Mouse (Mus musculus): ENCODE results near the gene Ngef. TPM values are rescaled to one million over a fixed set of nuclear protein-coding genes. Genes with fewer than 3 reads are reported as not detected.
"Not testable (repeated sequence)": the region's sequence is repeated elsewhere in the genome, so short reads cannot be mapped to it uniquely, and the experiment has no call there.

Gene Ngef
- total RNA-seq, 1 experiment, result 1.2 TPM

DNA sequence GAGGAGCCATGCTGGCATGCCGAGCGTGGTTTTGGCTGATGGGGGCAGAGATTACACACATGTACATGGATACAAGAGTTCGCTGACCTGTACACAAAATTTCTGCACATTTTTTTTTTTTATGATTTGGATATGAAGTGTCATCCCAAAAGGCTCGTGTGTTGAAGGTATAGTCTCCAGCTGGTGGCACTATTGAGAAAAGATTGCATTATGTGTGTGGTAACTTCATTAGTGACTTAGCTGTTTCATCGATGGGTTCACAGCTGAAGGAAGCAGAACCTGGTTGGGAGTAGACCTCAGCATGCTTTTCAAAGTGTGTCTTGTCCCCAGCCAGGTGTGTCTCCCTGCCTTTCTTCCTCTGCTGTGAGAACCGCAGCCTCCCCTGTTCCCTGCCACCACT lies 105.3 kb downstream of the Ngef start:
- TF ChIP-seq MAFK (IDR thresholded peaks at IDR 0.05; ENCODE audit: insufficient read depth, low read depth, low read length), result no peak
- TF ChIP-seq ZC3H11A (IDR thresholded peaks at IDR 0.05; ENCODE audit: borderline replicate concordance, low read depth, low read length), result no peak
- no peak for TF ChIP-seq CHD2 (IDR thresholded peaks at IDR 0.05; ENCODE audit: low read depth, low read length)
- in situ Hi-C loops (cut with MboI; ENCODE audit: low sequenced_read_pairs in 2 of 2, unreplicated experiment in 2 of 2), result no loop called here

DNA sequence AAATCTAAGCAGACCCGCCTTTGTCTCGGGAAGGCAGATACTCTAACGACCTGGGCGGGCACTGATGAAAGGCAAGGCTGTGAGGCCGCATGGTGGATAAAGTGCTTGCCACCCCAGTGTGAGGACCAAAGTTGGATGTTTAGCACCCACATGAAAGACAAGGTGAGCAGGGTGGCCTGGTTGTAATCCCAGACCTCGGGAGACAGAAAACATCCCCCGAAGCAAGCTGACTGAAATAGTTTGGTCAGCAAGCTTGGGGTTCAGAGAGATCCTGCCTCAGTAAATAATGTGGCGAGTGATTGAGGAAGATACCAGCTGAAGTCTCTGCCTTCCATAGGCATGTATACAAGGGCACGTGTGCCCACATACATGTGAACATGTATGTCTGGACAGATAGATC lies 106.2 kb downstream of the Ngef start:
- H3K9ac ChIP-seq (ENCODE audit: insufficient read depth, low read depth, low read length, poor library complexity, severe bottlenecking), result no peak overlapping the region
- TF ChIP-seq MAFK (IDR thresholded peaks at IDR 0.05; ENCODE audit: insufficient read depth, low read depth, low read length) (no peak), CHD2 (IDR thresholded peaks at IDR 0.05; ENCODE audit: low read depth, low read length) (no peak), ZNF384 (IDR thresholded peaks at IDR 0.05; ENCODE audit: low read depth, low read length) (no peak), HCFC1 (IDR thresholded peaks at IDR 0.05; ENCODE audit: borderline replicate concordance, insufficient read depth, low read length) (no peak), ZC3H11A (IDR thresholded peaks at IDR 0.05; ENCODE audit: borderline replicate concordance, low read depth, low read length) (no peak)
- H3K4me3 ChIP-seq (ENCODE audit: insufficient read depth in 1 of 2, low read depth in 1 of 2, low read length in 2 of 2, poor library complexity in 1 of 2, severe bottlenecking in 1 of 2), result no peak overlapping the region
- H3K27ac ChIP-seq (ENCODE audit: insufficient read depth, low read depth, low read length, poor library complexity, severe bottlenecking), result no peak overlapping the region
- no peaks in the 10 kb centered on the region for H3K9me3 ChIP-seq (ENCODE audit: control insufficient read depth, insufficient read depth, low read depth, low read length)
- in situ Hi-C loops (cut with MboI; ENCODE audit: low sequenced_read_pairs in 2 of 2, unreplicated experiment in 2 of 2), result no loop called here
- H3K36me3 ChIP-seq (ENCODE audit: control insufficient read depth, insufficient read depth, low read length, poor library complexity, severe bottlenecking), result no peaks in the 10 kb centered on the region
- peaks cover 0 to 2% of the 10 kb centered on the region in 2 experiments; a peak in 1 of 4 replicates for H3K4me1 ChIP-seq (ENCODE audit: control insufficient read depth in 2 of 2, insufficient read depth in 2 of 2, low read length in 2 of 2, poor library complexity in 1 of 2)
- DNase-seq (ENCODE audit: low read depth, low spot score), result no peak

More for the DNA sequence above, 105.3 kb downstream of the Ngef start:
- Histone ChIP-seq H3K4me3 (ENCODE audit: insufficient read depth in 1 of 2, low read depth in 1 of 2, low read length in 2 of 2, poor library complexity in 1 of 2, severe bottlenecking in 1 of 2) (no peak overlapping the region), H3K27ac (ENCODE audit: insufficient read depth, low read depth, low read length, poor library complexity, severe bottlenecking) (no peak overlapping the region), H3K36me3 (ENCODE audit: control insufficient read depth, insufficient read depth, low read length, poor library complexity, severe bottlenecking) (no peaks in the 10 kb centered on the region), H3K9me3 (ENCODE audit: control insufficient read depth, insufficient read depth, low read depth, low read length) (no peaks in the 10 kb centered on the region), H3K9ac (ENCODE audit: insufficient read depth, low read depth, low read length, poor library complexity, severe bottlenecking) (no peak overlapping the region), H3K4me1 (ENCODE audit: control insufficient read depth in 2 of 2, insufficient read depth in 2 of 2, low read length in 2 of 2, poor library complexity in 1 of 2) (peaks cover 0 to 2% of the 10 kb centered on the region in 2 experiments; a peak in 1 of 4 replicates)
- DNase-seq (ENCODE audit: low read depth, low spot score), result no peak

DNA sequence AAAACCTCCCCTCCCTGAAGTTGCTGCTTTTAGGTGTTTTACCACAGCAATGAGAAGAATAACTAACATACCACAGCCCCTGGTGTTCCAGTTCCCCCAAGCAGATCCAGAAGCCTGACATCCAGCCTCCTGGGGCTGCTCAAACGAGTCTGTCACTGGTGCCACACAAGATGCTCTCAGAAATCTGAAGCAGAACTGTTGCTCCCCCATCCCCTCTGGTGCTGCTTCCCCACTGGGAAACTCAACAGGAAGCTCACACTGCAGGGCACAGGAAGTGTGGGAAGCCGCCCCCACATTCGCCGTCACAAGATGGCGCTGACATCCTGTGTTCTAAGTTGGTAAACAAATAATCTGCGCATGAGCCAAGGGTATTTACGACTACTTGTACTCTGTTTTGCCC lies 113.8 kb downstream of the Ngef start:
- H3K4me3 ChIP-seq (ENCODE audit: insufficient read depth in 1 of 2, low read depth in 1 of 2, low read length in 2 of 2, poor library complexity in 1 of 2, severe bottlenecking in 1 of 2); H3K4me1 ChIP-seq (ENCODE audit: control insufficient read depth in 2 of 2, insufficient read depth in 2 of 2, low read length in 2 of 2, poor library complexity in 1 of 2); H3K36me3 ChIP-seq (ENCODE audit: control insufficient read depth, insufficient read depth, low read length, poor library complexity, severe bottlenecking); H3K9me3 ChIP-seq (ENCODE audit: control insufficient read depth, insufficient read depth, low read depth, low read length); in situ Hi-C loops (cut with MboI; ENCODE audit: low sequenced_read_pairs in 2 of 2, unreplicated experiment in 2 of 2); H3K9ac ChIP-seq (ENCODE audit: insufficient read depth, low read depth, low read length, poor library complexity, severe bottlenecking); H3K27ac ChIP-seq (ENCODE audit: insufficient read depth, low read depth, low read length, poor library complexity, severe bottlenecking); DNase-seq (ENCODE audit: low read depth, low spot score): not testable (repeated sequence)

DNA sequence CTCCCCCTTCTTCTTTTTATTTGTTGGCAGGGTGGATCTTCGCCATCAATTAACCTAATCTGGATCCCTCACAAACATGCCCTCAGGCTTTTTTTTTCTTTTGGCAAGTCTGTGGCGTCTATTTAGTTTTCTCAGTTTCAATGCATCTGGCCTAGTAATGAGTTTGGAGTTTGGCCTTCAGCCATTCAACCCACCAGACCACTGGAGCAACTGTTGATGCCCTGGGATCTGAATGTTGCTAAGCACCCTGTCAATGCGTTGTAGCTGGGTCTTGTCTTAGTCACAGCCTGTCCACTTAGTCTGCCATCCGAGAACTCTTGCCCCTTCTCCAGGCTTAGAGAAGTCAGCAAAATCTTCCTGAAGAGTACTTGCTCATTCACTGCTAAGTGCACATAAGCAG lies 115.6 kb downstream of the Ngef start:
- no peaks in the 10 kb centered on the region for H3K4me1 ChIP-seq (ENCODE audit: control insufficient read depth in 2 of 2, insufficient read depth in 2 of 2, low read length in 2 of 2, poor library complexity in 1 of 2)
- no peak overlapping the region for H3K27ac ChIP-seq (ENCODE audit: insufficient read depth, low read depth, low read length, poor library complexity, severe bottlenecking)
- no peak overlapping the region for H3K4me3 ChIP-seq (ENCODE audit: insufficient read depth in 1 of 2, low read depth in 1 of 2, low read length in 2 of 2, poor library complexity in 1 of 2, severe bottlenecking in 1 of 2)
- no peaks in the 10 kb centered on the region for H3K36me3 ChIP-seq (ENCODE audit: control insufficient read depth, insufficient read depth, low read length, poor library complexity, severe bottlenecking)
- H3K9ac ChIP-seq (ENCODE audit: insufficient read depth, low read depth, low read length, poor library complexity, severe bottlenecking), result no peak overlapping the region
- no peak for TF ChIP-seq ZNF384 (IDR thresholded peaks at IDR 0.05; ENCODE audit: low read depth, low read length)
- TF ChIP-seq HCFC1 (IDR thresholded peaks at IDR 0.05; ENCODE audit: borderline replicate concordance, insufficient read depth, low read length), result no peak
- TF ChIP-seq CHD2 (IDR thresholded peaks at IDR 0.05; ENCODE audit: low read depth, low read length), result no peak
- TF ChIP-seq MAFK (IDR thresholded peaks at IDR 0.05; ENCODE audit: insufficient read depth, low read depth, low read length), result no peak
- TF ChIP-seq ZC3H11A (IDR thresholded peaks at IDR 0.05; ENCODE audit: borderline replicate concordance, low read depth, low read length), result no peak
- in situ Hi-C loops (cut with MboI; ENCODE audit: low sequenced_read_pairs in 2 of 2, unreplicated experiment in 2 of 2), result no loop called here
- no peaks in the 10 kb centered on the region for H3K9me3 ChIP-seq (ENCODE audit: control insufficient read depth, insufficient read depth, low read depth, low read length)
- DNase-seq (ENCODE audit: low read depth, low spot score), result no peak

DNA sequence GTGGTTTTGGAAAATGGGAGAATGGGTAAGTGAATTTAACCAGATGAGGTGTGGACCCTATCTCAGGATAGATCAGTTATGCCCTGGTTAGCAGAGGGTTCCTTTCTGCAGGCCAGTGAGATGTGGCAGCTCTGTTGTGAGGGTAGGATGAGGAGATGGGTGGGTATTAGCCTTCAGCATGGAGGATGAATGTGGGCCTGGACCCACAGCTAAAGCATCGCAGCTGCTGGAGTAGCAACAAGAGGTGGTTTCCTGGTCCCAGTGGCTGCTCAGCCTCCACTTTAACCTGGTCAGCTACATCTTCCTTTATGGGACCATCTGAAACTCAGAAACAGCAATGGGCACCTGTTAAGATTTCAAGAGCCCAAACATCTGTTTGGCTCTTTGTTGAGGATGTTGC lies 117.2 kb downstream of the Ngef start:
- H3K4me3 ChIP-seq (ENCODE audit: insufficient read depth in 1 of 2, low read depth in 1 of 2, low read length in 2 of 2, poor library complexity in 1 of 2, severe bottlenecking in 1 of 2), result no peak overlapping the region
- in situ Hi-C loops (cut with MboI; ENCODE audit: low sequenced_read_pairs in 2 of 2, unreplicated experiment in 2 of 2), result no loop called here
- no peaks in the 10 kb centered on the region for H3K9me3 ChIP-seq (ENCODE audit: control insufficient read depth, insufficient read depth, low read depth, low read length)
- no peak overlapping the region for H3K27ac ChIP-seq (ENCODE audit: insufficient read depth, low read depth, low read length, poor library complexity, severe bottlenecking)
- DNase-seq (ENCODE audit: low read depth, low spot score), result no peak
- no peaks in the 10 kb centered on the region for H3K36me3 ChIP-seq (ENCODE audit: control insufficient read depth, insufficient read depth, low read length, poor library complexity, severe bottlenecking)
- no peaks in the 10 kb centered on the region for H3K4me1 ChIP-seq (ENCODE audit: control insufficient read depth in 2 of 2, insufficient read depth in 2 of 2, low read length in 2 of 2, poor library complexity in 1 of 2)
- no peak overlapping the region for H3K9ac ChIP-seq (ENCODE audit: insufficient read depth, low read depth, low read length, poor library complexity, severe bottlenecking)
- TF ChIP-seq ZNF384 (IDR thresholded peaks at IDR 0.05; ENCODE audit: low read depth, low read length), result no peak
- TF ChIP-seq CHD2 (IDR thresholded peaks at IDR 0.05; ENCODE audit: low read depth, low read length), result no peak
- TF ChIP-seq ZC3H11A (IDR thresholded peaks at IDR 0.05; ENCODE audit: borderline replicate concordance, low read depth, low read length), result no peak
- TF ChIP-seq MAFK (IDR thresholded peaks at IDR 0.05; ENCODE audit: insufficient read depth, low read depth, low read length), result no peak
- no peak for TF ChIP-seq HCFC1 (IDR thresholded peaks at IDR 0.05; ENCODE audit: borderline replicate concordance, insufficient read depth, low read length)
